Mouse (Mus musculus): ENCODE data around the gene Cadm4.

DNA sequence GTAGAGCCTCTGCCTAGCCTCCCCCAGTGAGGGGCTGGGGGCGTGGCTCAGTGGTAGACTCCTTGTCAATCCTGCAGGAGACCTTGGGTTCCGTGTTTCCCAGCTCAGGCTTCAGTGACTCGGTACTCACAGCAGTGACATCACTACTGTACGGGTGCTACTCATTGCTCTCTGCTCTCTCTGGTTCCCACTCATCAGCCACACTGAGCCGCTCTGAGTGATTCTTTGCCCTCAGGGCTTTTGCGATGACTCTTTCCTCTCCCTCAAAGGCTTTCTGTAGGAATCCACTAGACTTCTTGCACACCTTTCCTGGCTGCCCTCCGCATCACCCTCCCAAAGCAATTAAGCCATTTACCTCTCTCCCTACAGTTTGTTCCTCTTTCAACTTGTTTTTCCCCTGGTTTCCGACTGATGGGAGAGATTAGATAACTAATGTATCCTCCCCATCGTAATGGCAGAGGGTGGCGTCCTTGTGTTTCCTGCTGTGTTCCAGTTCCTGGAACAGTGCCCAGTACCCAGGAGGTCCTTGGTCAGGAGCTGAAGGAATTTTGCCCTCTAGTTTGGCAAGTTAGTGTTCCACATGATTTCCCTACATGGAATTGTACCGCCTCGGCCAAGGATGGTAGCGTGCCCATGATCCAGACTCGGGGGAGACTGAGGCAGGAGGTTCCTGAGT is 20.3 kb upstream of the Cadm4 start:
- TF ChIP-seq POLR2A (IDR thresholded peaks at IDR 0.05; ENCODE audit: low read depth, low read length), result no peak
- no peak for TF ChIP-seq CTCF (conservative IDR thresholded peaks at IDR 0.05; ENCODE audit: insufficient read depth, insufficient read length, low read depth, low read length)

Data from kidney, adult 2 months (tissue).